Mouse (Mus musculus) gastrocnemius, adult 8-10 months (tissue): ENCODE results near the gene Prss44. TPM values are rescaled to one million over a fixed set of nuclear protein-coding genes. Genes with fewer than 3 reads are reported as not detected.
"Not testable (repeated sequence)": the region's sequence is repeated elsewhere in the genome, so short reads cannot be mapped to it uniquely, and the experiment has no call there.

ENCODE experiments used
- DNase-seq, 2 experiments: peaks; one replicate each; pipeline ENCODE4 v3.0.0; 2022; ENCODE audit warnings: low spot score in 2 of 2
- total RNA-seq, 4 experiments: library from RNA; stranded (reverse); gene quantifications; 2 replicates each; pipeline ENCODE4 v1.2.4; 2022

Gene Prss44
- not detected for total RNA-seq

GRCm38 (mm10) chr9:110813789-110814188 is at the start of gene Prss44:
Prss44 (plus strand) TSS chr9:110813994.
- no peak for DNase-seq

- no peak for DNase-seq
These were observed 41.5 kb upstream of the Prss44 start for GRCm38 (mm10) chr9:110772336-110772735.

- no peak for DNase-seq
These were observed 39.2 kb upstream of the Prss44 start for GRCm38 (mm10) chr9:110774403-110775268.

- DNase-seq, result no peak
These were observed 38.3 kb upstream of the Prss44 start for GRCm38 (mm10) chr9:110775269-110776022.

GRCm38 (mm10) chr9:110778100-110778499 is 35.7 kb upstream of the Prss44 start:
- DNase-seq, result no peak

GRCm38 (mm10) chr9:110778559-110778958 is 35.2 kb upstream of the Prss44 start:
- DNase-seq, result no peak

GRCm38 (mm10) chr9:110779242-110779913 is 34.4 kb upstream of the Prss44 start:
- no peak for DNase-seq

GRCm38 (mm10) chr9:110781256-110781721 is 32.5 kb upstream of the Prss44 start:
- peak; percentile 91 to 92 for DNase-seq

- peak; percentile 84 to 92 for DNase-seq
These were observed 32.1 kb upstream of the Prss44 start for GRCm38 (mm10) chr9:110781731-110782130.

- DNase-seq, result no peak
These were observed 30.2 kb upstream of the Prss44 start for GRCm38 (mm10) chr9:110783611-110784010.

- no peak for DNase-seq
These were observed 25.6 kb upstream of the Prss44 start for GRCm38 (mm10) chr9:110788169-110788568.

- DNase-seq, result no peak
These were observed 23.3 kb upstream of the Prss44 start for GRCm38 (mm10) chr9:110790462-110790861.

GRCm38 (mm10) chr9:110797013-110797412 is 16.8 kb upstream of the Prss44 start:
- DNase-seq, result no peak

GRCm38 (mm10) chr9:110797866-110798265 is 15.9 kb upstream of the Prss44 start, which contains the start of gene Prss42:
Prss42 (plus strand) TSS chr9:110798166.
- DNase-seq, result no peak

GRCm38 (mm10) chr9:110800834-110801479 is 12.8 kb upstream of the Prss44 start:
- no peak for DNase-seq

GRCm38 (mm10) chr9:110803294-110803693 is 10.5 kb upstream of the Prss44 start:
- DNase-seq, result no peak

- no peak for DNase-seq
These were observed 3.7 kb upstream of the Prss44 start for GRCm38 (mm10) chr9:110810051-110810450.

GRCm38 (mm10) chr9:110820546-110820945 is 6.8 kb downstream of the Prss44 start:
- DNase-seq, result not testable (repeated sequence)

GRCm38 (mm10) chr9:110821436-110821835 is 7.6 kb downstream of the Prss44 start:
- no peak for DNase-seq

- DNase-seq, result no peak
These were observed 11.6 kb downstream of the Prss44 start for GRCm38 (mm10) chr9:110825426-110825825.

- DNase-seq, result no peak
These were observed 12.0 kb downstream of the Prss44 start for GRCm38 (mm10) chr9:110825832-110826231.
